Mouse (Mus musculus) T-helper 1 cell (primary cell): ENCODE results near the gene Fgfr2.

ENCODE experiments used
- in situ Hi-C: fragments of 300-600 bp; cut with MboI, MseI; formaldehyde crosslinking; loops from one replicate; pipeline ENCODE4 v1.15.1; 2025; ENCODE audit warnings: high pct_unique_total_duplicates

Fgfr2 gene

GRCm38 (mm10) chr7:132761409-132761808, 361.7 kb downstream of the Fgfr2 start:
- in situ Hi-C loops = no loop called here

- in situ Hi-C loops = no loop called here
Observed at GRCm38 (mm10) chr7:132760589-132761180, 362.5 kb downstream of the Fgfr2 start.

GRCm38 (mm10) chr7:132759926-132760325, 363.2 kb downstream of the Fgfr2 start:
- in situ Hi-C loops = no loop called here

- in situ Hi-C loops = no loop called here
Observed at GRCm38 (mm10) chr7:132759405-132759891, 363.7 kb downstream of the Fgfr2 start.

GRCm38 (mm10) chr7:132758875-132759274, 364.3 kb downstream of the Fgfr2 start:
- in situ Hi-C loops = no loop called here

- in situ Hi-C loops = no loop called here
Observed at GRCm38 (mm10) chr7:132756325-132756724, 366.8 kb downstream of the Fgfr2 start.

- in situ Hi-C loops = no loop called here
Observed at GRCm38 (mm10) chr7:132754389-132754750, 368.8 kb downstream of the Fgfr2 start.

- in situ Hi-C loops = no loop called here
Observed at GRCm38 (mm10) chr7:132753518-132754388, 369.4 kb downstream of the Fgfr2 start.

GRCm38 (mm10) chr7:132751716-132752115, 371.4 kb downstream of the Fgfr2 start:
- in situ Hi-C loops = no loop called here

GRCm38 (mm10) chr7:132749504-132749903, 373.6 kb downstream of the Fgfr2 start:
- in situ Hi-C loops = no loop called here

GRCm38 (mm10) chr7:132748076-132748769, 374.9 kb downstream of the Fgfr2 start:
- in situ Hi-C loops = no loop called here

GRCm38 (mm10) chr7:132747096-132747495, 376.1 kb downstream of the Fgfr2 start:
- in situ Hi-C loops = no loop called here

GRCm38 (mm10) chr7:132742912-132743311, 380.2 kb downstream of the Fgfr2 start:
- in situ Hi-C loops = no loop called here

GRCm38 (mm10) chr7:132739829-132740228, 383.3 kb downstream of the Fgfr2 start:
- in situ Hi-C loops = no loop called here

- in situ Hi-C loops = no loop called here
Observed at GRCm38 (mm10) chr7:132738844-132739243, 384.3 kb downstream of the Fgfr2 start.

- in situ Hi-C loops = no loop called here
Observed at GRCm38 (mm10) chr7:132736099-132736862, 386.9 kb downstream of the Fgfr2 start.

- in situ Hi-C loops = no loop called here
Observed at GRCm38 (mm10) chr7:132735145-132735544, 388.0 kb downstream of the Fgfr2 start.

GRCm38 (mm10) chr7:132734222-132734621, 388.9 kb downstream of the Fgfr2 start:
- in situ Hi-C loops = no loop called here

GRCm38 (mm10) chr7:132733521-132733920, 389.6 kb downstream of the Fgfr2 start:
- in situ Hi-C loops = no loop called here

GRCm38 (mm10) chr7:132732136-132732789, 390.9 kb downstream of the Fgfr2 start:
- in situ Hi-C loops = no loop called here

GRCm38 (mm10) chr7:132731558-132731957, 391.6 kb downstream of the Fgfr2 start:
- in situ Hi-C loops = no loop called here
